Mouse (Mus musculus) thymus, postnatal 25 days (tissue): ENCODE data around the gene Pnmal2.

Source experiments
- DNase-seq: peaks from one replicate; pipeline ENCODE4 v3.0.0; 2022

Gene Pnmal2

GRCm38 (mm10) chr7:16918014-16918413, 26.5 kb upstream of the Pnmal2 start:
- no peak for DNase-seq

DNA sequence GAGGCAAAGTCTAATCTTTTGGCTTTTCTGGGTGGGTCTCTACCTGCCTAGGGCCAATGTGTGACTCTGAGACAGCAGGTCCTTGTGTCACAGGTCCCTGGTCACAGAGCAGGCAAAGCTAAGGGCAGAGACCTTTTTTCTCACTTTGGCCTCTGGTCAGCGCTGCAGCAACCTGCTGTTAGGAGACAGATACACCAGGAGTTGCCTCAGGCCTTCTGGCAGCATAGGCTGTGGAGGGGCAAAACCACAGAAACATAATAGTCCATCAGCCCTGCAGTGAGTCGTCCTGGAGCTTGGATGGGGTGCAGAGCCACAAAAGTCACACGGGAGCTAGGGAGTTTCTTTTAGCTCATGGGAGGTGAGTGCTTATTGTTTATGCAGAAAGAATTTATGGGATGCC, 25.8 kb upstream of the Pnmal2 start:
- no peak for DNase-seq

- DNase-seq: no peak
Observed at GRCm38 (mm10) chr7:16919395-16920149, 24.9 kb upstream of the Pnmal2 start.

- DNase-seq: no peak
Observed at GRCm38 (mm10) chr7:16920150-16920579, 24.3 kb upstream of the Pnmal2 start.

- DNase-seq: no peak
Observed at GRCm38 (mm10) chr7:16920818-16921791, 23.4 kb upstream of the Pnmal2 start.

GRCm38 (mm10) chr7:16921881-16922335, 22.6 kb upstream of the Pnmal2 start:
- DNase-seq: no peak

GRCm38 (mm10) chr7:16922360-16922973, 22.0 kb upstream of the Pnmal2 start:
- peak; percentile 45 for DNase-seq

DNA sequence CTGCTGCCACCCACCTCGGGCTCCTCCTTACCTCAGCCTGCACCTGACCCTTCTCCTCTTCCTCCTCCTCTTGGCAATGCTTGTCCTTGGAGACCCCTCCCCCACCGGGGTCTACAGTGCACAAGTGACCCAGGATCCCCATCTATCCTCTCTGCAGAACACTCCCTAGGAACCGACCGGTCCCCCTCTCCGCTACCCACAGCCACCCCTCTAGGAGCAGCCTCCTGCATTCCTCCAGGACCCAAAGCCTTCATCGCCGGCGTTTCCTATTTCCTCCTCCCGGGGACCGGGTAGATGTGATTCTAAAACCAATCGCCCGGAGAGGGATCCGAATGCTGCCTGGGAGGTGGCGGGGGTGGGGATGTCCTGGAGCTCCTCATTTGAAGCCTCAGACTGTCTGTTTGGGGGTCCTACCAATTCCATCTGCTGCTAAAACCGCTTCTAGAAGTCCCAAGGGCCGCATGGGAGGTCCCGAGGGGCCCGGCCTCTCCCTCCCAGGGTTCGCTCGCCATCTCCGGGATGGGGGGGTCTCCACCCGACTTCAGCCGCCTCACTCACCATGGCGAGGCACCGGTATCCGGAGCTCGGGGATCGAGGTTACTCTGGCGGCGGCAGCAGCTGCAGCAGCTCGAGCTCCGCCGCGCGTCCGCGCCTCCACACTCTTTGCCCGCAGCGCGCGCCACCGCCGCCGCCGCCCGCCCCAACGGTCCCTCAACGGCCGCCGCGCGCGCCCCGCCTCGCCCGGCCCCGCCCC, 21.0 kb upstream of the Pnmal2 start:
- peak; percentile 53 for DNase-seq

DNA sequence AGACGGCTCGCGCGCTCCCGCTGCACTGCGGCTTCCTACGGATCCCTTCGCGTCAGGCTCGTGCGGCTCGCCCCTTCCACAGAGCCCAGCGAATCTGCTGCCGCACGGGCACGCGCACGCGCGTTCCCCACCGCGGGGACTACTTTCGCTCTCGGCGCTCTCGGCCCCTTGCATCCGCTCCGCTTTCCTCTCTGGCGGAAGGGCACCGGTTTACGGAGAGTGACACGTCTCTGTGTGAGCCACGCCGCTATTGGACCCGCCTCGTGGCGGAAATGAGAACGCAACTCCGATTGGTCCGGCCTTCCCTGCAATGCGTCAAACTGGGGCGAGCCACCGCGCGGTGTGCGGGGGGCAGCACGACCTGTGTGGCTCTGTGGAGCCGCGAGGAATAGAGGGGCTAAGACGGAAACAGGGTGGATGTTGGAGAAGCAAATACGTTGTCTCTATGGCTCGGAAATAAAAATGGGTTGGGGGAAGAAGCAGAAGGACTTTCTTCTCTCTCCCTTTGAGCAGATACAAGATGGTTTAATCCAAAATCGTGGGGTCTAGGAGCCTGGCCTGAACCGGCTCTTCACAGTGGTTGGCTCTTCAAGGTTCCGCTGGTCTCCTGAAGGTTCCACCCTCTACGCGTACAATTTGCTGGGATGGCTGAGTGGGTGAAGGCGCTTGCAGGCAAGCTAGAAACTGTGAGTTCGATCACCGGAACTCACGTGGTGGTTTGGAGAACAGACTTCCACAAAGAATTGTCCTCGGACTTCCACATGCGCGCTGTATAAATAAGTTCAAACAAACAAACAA, 20.2 kb upstream of the Pnmal2 start, which contains the start of gene Calm3:
Calm3 (minus strand) TSS at position 78 of the 798 bp plus-strand sequence.
- peak; percentile 100 for DNase-seq

DNA sequence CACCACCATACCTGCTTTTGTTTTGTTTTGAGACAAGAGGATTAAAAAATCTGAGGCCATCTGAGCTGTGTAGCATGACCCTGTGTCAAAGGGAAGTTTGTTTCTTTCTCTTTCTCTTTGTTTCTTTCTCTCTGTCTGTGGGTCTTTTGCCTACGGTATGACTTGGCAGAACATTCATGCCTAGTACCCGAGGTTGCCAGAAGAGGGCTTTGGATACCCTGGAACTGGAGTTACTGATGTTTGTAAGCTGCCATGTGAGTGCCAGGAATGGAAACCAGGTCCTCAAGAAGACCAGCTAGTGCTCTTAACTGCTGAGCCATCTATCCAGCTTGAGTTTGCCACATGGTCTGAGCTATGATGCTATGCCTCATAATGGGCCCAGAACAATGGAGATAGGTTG, 16.1 kb upstream of the Pnmal2 start:
- no peak for DNase-seq

- DNase-seq: peak; percentile 71
Observed at GRCm38 (mm10) chr7:16930850-16931249, 13.6 kb upstream of the Pnmal2 start.

DNA sequence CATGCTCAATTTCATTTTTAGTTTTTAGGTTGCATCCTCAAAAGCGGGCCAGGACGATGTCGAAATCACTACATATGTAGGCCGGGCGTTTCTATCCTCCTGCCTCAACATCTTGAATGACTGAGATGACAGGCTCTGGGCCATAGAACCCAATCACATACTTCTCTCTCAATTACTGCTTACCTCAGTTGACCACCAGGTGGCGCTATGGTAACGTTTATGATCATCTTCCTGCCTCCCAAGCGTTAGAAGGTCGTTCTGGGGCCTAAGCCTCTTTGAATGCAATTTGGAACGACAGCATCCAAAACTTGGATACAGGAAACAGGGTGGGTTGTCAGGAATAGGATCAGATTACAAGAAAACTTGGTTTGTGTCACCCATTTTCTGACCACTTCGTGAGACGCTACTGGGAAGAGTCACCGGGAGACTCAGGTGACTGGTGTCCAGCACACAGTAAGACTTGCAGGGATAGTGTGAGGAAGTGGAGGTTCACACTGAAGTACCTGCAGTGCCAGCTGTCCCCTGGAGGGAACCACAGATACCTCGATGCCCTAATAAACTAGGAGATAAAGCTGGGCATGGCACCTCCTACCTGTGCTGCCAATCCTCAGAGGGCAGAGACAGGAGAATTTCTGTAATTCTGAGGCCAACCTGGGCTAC, 12.4 kb upstream of the Pnmal2 start:
- peak; percentile 86 for DNase-seq

DNA sequence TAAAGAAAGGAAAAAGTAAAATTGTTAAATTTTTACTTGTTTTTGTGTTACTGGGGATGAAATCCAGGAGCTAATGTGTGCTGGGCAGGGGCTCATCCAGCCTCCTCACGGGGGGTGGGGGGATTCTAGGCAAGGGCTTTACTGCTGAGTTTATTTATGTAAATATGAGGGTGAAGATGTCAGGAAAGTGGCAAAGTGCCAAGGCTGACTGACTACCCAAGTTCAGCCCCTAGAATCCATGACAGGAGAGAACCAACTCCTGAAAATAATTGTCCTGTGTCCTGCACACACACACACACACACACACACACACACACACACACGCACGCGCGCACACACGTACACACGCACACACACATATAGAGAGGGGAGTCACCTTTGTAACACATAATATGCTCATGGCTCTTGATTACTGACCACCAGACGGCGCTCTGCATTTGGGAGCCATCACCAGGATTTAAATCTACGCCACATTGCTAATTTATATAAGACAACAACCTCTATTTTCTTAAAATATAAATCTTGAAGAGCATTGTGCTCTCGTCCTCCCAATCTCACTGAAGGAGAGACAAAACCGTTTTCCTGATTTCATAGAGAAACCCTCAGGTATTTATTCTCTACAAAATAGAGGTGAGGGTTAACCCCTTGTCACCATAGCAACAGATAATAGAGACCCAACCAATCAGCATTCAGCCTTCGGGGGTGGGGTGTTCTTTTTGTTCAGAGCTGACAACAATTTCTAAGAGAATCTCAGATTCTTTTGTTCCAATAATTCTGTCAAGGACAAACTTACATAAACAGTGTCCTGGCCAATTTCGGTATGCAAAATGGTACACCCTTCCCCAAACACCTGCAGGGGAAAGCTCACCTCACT, 11.5 kb upstream of the Pnmal2 start:
- DNase-seq: peak; percentile 63

GRCm38 (mm10) chr7:16937312-16937711, 7.2 kb upstream of the Pnmal2 start:
- no peak for DNase-seq

- DNase-seq: no peak
Observed at GRCm38 (mm10) chr7:16938117-16938791, 6.2 kb upstream of the Pnmal2 start.

DNA sequence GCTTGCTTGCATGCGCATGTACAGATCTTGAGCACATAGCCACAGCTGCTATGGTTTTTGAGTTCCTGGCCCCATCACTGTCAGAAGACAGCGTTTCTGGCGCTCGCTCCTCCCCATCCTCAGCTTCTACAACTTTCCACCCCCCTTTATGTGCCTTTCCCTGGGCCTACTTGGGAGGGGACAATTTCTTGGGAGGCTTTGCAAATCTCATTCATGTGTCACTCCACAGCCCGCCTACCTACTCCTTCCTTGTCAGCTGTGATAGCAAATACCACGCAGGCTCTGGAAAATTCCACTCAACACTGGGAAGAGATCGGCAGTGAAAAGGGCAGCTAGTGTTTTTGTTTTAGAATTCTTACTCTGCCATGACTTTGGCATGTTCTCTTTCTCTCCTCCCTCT, 4.2 kb upstream of the Pnmal2 start:
- no peak for DNase-seq

GRCm38 (mm10) chr7:16942861-16943260, 1.6 kb upstream of the Pnmal2 start:
- no peak for DNase-seq

DNA sequence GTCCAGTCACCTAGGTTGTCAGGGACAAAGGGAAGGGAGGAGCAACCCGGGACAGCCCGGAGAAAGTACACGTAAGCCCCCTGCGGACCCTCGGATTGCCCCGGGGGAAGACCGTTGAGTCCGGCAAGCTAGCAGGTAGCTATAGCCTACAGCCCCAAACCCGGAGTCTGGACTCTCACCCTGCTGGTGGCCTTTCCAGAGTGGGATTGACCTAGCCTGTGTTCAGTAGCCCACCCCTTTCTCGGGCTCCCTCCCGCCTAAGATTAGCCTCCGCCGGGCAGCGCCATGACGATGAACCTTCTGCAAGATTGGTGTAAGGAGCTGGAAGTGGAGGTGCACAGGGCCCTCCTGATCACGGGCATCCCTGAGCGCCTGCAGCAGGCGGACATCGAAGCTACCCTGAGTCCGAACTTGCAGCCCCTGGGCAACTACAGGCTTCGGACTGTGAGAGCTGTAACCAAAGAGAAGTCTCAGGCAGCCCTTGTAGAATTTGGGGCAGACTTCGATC, 380 bp downstream of the Pnmal2 start:
- no peak for DNase-seq

GRCm38 (mm10) chr7:16945419-16945818, 937 bp downstream of the Pnmal2 start:
- no peak for DNase-seq
